Mouse (Mus musculus) A20 (cell line): ENCODE data around the gene Fgf12.
A peak's percentile ranks its signal among the peaks of the same experiment; 100 is the strongest.

Source experiments
- DNase-seq: peaks from one replicate; pipeline ENCODE4 v3.0.0-alpha.2; 2011; ENCODE audit warnings: low read depth, low spot score

Gene Fgf12

GRCm38 (mm10) chr16:28614412-28614811, 138.5 kb downstream of the Fgf12 start:
- DNase-seq, result no peak

DNA sequence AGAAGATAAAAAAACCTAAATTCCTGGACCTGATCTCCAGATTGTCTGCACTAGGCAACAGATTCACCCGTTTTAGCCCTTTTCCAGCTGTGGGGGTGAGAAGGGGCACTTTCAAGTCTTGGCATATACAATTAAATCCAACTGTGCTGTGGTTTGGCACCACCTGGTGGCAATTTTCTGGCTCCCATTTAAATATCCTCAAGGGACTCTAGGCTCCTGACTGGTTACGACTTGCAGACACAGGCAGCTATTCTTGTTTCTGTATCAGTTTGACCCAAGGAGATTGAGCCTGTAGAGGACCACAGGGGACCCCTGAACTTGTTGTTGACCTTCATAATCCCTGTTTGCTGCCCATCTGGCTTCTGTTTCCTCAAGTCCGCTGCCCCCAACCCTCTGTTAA, 141.9 kb downstream of the Fgf12 start:
- DNase-seq, result no peak

DNA sequence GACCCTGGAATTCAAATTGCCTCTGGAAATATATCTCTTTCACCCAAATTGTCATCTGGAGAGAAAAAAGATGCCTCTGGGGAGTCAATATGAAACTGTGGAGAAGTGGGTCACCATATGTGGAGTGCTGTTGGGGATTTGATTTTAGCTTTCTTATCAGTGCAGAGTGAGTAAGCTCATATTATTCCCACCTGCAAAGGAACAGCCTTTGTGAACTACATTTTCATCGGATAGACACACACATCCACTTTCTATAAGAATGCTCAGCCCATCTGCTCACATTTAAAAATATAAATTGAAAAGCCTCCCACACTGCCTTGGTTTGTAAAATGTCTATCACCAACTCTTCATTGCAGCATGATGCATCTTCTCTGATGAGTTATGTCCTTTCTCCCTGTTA, 149.7 kb downstream of the Fgf12 start:
- DNase-seq, result no peak

- no peak for DNase-seq
These were observed 151.1 kb downstream of the Fgf12 start for GRCm38 (mm10) chr16:28601723-28602122.

DNA sequence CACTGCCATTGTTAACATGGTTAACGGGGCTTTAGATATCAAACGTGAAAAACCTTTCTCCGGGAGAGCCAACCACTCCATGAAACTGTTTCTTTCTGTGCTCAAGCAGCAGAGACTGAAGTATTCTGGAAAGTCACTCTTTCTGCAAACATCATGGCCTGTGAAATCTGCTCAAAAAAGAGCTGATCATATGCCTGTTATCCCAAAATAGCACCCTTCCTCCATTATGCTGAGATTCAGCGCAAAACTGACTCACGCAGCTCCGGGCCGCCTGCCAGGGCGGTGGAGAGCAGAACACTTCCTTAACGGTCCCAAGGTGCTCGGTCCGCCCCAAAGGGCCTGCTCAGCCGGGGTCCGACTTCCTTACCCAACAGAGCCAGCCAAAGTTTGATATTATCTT, 156.8 kb downstream of the Fgf12 start:
- DNase-seq, result no peak

- peak; percentile 38 for DNase-seq
These were observed 159.6 kb downstream of the Fgf12 start for GRCm38 (mm10) chr16:28593075-28593915.

DNA sequence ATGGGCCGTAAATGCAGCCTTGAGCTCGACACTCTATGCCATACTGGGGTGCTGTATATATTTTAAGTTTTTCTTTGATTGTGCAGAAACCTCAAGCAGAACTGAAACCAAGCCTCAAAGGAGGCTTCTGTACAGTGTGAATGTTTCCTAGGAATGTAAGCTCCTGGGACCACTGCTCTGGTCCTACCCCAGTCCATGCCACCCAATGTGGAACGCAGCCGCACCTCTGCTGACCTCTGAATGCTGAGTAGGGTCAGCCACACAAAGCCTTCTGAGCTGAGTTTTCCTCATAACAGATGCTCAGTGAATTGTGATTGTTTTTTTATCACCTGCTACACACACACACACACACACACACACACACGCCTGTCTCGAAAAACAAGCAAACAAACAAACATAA, 160.4 kb downstream of the Fgf12 start:
- DNase-seq, result no peak

- no peak for DNase-seq
These were observed 161.3 kb downstream of the Fgf12 start for GRCm38 (mm10) chr16:28591583-28591982.

- no peak for DNase-seq
These were observed 180.7 kb downstream of the Fgf12 start for GRCm38 (mm10) chr16:28572212-28572611.

GRCm38 (mm10) chr16:28564716-28565217, 188.1 kb downstream of the Fgf12 start:
- no peak for DNase-seq

DNA sequence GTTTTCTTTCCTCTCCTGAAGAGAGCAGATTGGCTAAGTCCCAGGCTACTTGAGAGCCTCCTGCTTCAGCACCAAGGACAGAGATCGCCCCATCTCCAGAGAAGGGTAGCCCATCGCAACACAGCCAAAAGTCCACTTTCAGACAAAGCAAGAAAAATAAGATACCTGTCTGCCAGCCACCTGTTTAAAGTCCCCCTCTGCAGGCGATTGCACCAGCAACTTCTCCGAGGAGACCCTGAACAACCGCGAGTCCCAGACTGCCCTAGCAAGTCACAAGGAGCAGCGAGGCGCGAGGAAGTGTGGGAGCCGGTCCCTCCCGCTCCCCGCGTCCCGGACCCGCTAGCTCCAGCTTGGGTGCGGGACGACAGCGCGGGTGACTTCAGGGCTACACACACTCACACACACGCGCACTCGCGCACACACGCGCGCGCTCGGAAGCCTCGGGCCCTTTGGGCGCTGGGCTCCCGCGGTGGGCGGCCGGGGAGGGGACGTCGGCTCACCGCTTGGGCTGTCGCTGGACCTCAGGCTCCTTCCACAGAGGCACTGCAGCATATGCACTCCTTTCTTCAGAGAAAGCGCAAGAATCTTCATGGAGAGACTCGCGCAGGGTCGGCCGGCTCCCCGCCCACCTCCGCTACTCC, 188.7 kb downstream of the Fgf12 start:
- no peak for DNase-seq

GRCm38 (mm10) chr16:28562847-28563246, 190.0 kb downstream of the Fgf12 start:
- DNase-seq, result no peak

DNA sequence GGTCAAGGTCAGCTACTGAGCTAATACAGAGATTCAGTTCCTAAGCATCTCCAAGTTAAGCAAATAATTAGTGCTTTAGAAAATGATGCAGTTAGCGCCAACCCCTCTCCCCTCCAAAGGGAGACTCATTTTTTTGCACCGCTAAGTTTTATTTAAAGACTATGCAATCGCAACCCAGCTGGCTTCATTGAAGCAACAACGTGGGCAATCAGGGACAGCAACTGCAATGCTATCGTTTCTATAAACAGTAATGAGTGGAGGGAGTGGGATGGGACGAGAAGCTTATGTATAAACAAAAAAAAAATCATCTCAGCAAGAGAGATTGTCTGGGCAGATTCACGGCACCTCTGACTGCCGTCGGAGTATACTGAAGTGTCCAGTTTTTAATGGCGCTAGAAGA, 197.6 kb downstream of the Fgf12 start:
- DNase-seq, result no peak

DNA sequence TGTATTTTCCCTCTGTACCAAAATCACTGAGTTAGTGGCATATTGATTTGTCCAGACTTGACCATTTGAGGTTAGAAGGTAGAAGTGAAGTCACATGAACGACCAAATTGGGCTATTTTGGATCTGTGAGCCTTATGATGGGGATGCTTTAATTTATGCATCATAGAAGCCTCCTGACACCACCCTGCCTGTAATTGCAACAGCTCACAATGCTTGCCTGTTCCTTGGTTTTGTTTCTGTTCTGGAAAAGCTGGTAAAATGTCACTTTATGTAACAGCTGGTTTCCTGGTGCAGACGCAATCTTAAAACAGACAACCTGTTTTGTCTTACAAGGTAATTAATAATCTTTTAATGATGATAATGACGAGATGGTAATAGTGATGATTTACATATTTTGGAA, 213.4 kb downstream of the Fgf12 start:
- DNase-seq, result no peak

DNA sequence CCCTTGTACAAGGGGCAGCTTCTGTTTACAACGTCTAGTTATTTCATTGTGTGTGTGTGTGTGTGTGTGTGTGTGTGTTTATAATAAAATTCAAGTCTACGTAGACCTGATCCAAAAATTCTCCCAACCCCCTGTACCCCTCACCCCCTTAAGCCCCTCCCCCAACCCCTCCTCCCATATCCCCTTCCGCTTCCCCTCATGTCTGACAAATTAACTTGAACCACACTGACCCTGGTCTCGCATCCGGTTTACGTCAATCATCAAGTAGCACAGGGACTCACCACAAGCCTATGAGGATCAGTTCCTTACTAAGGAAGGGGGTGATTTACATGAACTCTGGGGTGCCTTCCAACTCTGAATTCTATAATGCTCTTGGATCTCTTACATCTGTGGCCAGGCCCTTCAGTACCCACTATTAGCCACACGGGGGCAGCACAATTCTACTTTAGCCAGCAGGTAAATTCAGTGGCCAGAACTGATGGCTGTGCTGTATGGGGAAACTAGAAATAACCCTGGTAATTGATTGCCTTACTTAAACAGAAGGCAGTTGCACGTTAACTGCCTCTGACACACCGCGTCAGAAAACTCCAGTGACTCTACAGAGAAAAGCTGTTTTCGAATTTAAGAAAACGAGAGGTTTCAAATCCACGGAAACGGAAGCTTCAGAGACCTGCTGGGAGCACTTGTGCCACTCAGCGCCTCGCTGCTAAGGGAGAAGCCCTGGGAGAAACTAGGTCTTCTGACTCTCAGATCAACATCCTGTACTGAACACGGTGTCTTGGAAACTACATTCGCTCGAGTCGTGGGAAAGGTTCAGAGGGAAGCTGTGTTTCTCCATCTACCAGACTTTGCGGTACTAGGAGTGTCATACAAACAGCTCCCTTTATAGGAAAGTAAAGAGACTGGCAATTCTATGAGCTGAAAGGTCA, 235.0 kb downstream of the Fgf12 start:
- peak; percentile 16 for DNase-seq

- no peak for DNase-seq
These were observed 240.4 kb downstream of the Fgf12 start for GRCm38 (mm10) chr16:28512446-28512845.

DNA sequence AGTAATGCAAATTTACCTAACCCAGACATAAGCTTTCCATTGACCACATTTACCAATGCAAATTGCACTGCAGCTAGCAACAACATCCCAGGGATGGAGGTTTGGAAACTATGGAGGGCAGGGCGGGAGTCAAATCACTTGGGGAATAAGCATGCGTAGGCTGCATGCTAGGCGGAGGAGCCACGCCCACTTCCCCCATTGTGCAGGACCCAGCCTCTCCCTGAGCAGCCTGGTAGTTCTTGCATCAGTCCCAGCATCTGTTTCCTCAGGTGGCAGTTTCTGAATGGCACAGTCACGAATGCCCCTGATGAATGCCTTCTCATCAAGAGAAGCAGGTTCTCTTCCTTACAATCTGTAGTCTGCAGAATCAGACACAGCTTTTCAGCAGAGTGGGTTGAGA, 241.5 kb downstream of the Fgf12 start:
- DNase-seq, result no peak

- no peak for DNase-seq
These were observed 254.8 kb downstream of the Fgf12 start for GRCm38 (mm10) chr16:28497971-28498607.

GRCm38 (mm10) chr16:28491711-28492110, 261.2 kb downstream of the Fgf12 start:
- DNase-seq, result no peak

- DNase-seq, result peak; percentile 15
These were observed 262.4 kb downstream of the Fgf12 start for GRCm38 (mm10) chr16:28490515-28490914.

DNA sequence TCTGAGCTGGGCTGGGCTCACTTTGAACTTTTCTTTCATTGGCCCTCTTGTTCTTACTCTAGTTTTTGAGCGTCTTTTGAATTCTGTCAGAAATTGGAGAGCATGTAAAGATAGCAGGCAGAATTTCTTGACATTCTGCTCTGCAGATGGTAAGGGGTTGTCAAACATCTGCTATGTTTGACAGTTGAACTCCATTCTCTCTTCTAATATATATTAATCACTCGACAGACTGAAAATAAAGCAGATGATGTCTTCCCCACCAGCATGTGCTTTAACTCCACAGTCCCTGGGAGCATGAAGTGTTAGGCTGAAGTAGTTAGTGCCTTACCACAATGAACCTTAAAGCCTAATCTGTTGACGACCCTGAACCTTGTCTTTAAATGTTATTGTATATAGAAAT, 267.9 kb downstream of the Fgf12 start:
- no peak for DNase-seq
